Mouse (Mus musculus) hindbrain, embryonic 14.5 days (tissue): ENCODE data around the gene Fkbp7. TPM values are rescaled to one million over a fixed set of nuclear protein-coding genes. Genes with fewer than 3 reads are reported as not detected.
A peak's percentile ranks its signal among the peaks of the same experiment; 100 is the strongest.

Source experiments
- ATAC-seq: fragments of 200-750 bp; cut with Nextera tagmentation; 2 replicates; pipeline ENCODE4 v1.8.0; 2017; ENCODE audit warnings: moderate number of reproducible peaks, mild to moderate bottlenecking, moderate TSS enrichment, moderate library complexity; ENCODE audit not compliant: low FRiP score
- DNase-seq: peaks from one replicate; pipeline ENCODE4 v3.0.0-alpha.2; 2015; ENCODE audit warnings: low spot score
- H3K27ac ChIP-seq: fragments of 300-500 bp; sonication (generic); 2 replicates; pipeline ENCODE4 v1.5.1; 2014; ENCODE audit warnings: mild to moderate bottlenecking, moderate library complexity
- H3K27me3 ChIP-seq: fragments of 300-500 bp; sonication (generic); 2 replicates; pipeline ENCODE4 v1.6.1; 2014; ENCODE audit warnings: mild to moderate bottlenecking, low read length, mixed read lengths; ENCODE audit not compliant: control insufficient read depth, insufficient read depth
- H3K36me3 ChIP-seq: fragments of 300-500 bp; sonication (generic); replicated peaks from 2 replicates; pipeline ENCODE4 v1.6.1; 2014; ENCODE audit not compliant: control insufficient read depth, insufficient read depth
- H3K4me1 ChIP-seq: fragments of 300-500 bp; sonication (generic); replicated peaks from 2 replicates; pipeline ENCODE4 v1.6.1; 2014; ENCODE audit warnings: antibody characterized with exemption, low read length, mixed read lengths; ENCODE audit not compliant: control insufficient read depth, insufficient read depth
- H3K4me2 ChIP-seq: fragments of 300-500 bp; sonication (generic); replicated peaks from 2 replicates; pipeline ENCODE4 v1.6.1; 2014; ENCODE audit warnings: mild to moderate bottlenecking, moderate library complexity
- H3K4me3 ChIP-seq: fragments of 300-500 bp; sonication (generic); replicated peaks from 2 replicates; pipeline ENCODE4 v1.5.1; 2014; ENCODE audit warnings: mild to moderate bottlenecking, low read length
- H3K9ac ChIP-seq: fragments of 300-500 bp; sonication (generic); 2 replicates; pipeline ENCODE4 v1.6.1; 2014
- H3K9me3 ChIP-seq: fragments of 300-500 bp; sonication (generic); 2 replicates; pipeline ENCODE4 v1.6.1; 2016; ENCODE audit warnings: low read length; ENCODE audit not compliant: control insufficient read depth
- WGBS: fragments of 180-500 bp; shearing (Covaris S2); extraction: QIAGEN DNeasy Blood & Tissue Kit; methylation state at CpG from one replicate; pipeline ENCODE4 v1.1.7; 2014; 5-methylcytosine and 5-hydroxymethylcytosine counted together
- polyA plus RNA-seq: library from polyadenylated mRNA; unstranded; fragments of >200 nt; fragmentation: Nextera tagmentation; extraction: Ambion mirVana; gene quantifications from 2 replicates; pipeline ENCODE4 v1.2.1, GENCODE M21; 2014

The Fkbp7 gene
- polyA plus RNA-seq, 1 experiment from 2014 or later, result 19.7 TPM

- no peak for ATAC-seq
- Histone ChIP-seq H3K4me2 (peak overlapping the region; percentile 56), H3K4me3 (peak overlapping the region; percentile 41), H3K27ac (peak overlapping the region; percentile 79), H3K36me3 (no peaks in the 10 kb centered on the region), H3K9me3 (no peaks in the 10 kb centered on the region), H3K4me1 (peaks cover 31% of the 10 kb centered on the region), H3K9ac (no peak overlapping the region), H3K27me3 (no peaks in the 10 kb centered on the region)
- peak; percentile 31 for DNase-seq
- WGBS, result 35% methylated on average over 7 of the region's 7 CpGs
These were observed 661 bp upstream of the Fkbp7 start for GRCm38 (mm10) chr2:76673472-76674081.

DNA sequence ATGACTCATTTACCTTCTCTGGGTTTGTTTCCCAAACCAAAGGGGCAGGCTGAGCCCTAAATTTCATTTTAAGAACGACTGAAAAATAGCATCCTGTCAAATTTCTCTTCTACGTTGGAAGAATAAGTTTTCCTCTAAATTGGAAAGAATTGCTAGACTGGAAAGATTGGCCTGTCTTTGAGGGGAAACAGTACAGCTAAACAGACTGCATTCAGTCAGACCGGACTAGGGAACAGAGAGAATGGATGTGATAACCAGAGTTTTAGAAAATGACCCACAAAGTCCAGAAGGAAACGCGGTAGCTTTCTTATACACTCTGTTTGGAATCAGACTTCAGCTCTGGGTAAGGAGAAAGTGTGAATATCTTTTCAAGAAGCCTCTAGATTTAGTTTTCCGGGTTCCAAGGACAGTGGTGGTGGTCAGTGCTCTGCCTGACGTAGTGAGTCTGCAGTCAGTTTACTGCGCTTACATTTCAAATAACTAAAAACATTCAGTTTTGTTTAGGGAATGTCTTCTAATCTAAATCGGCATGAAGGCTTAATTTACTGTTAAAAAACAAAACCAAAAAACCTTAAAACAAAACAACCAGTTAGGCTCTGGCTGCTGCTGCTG is 676 bp downstream of the Fkbp7 start:
- no peaks in the 10 kb centered on the region; the same call in 1 of the 2 replicates for H3K36me3 ChIP-seq
- DNase-seq (peak; percentile 50), ATAC-seq (no peak)
- no peaks in the 10 kb centered on the region for H3K9me3 ChIP-seq
- WGBS, result 39% methylated on average over 9 of the region's 9 CpGs
- peak overlapping the region; percentile 56 for H3K4me2 ChIP-seq
- H3K9ac ChIP-seq, result peak overlapping the region; percentile 53
- peak overlapping the region; percentile 41 for H3K4me3 ChIP-seq
- peaks cover 28% of the 10 kb centered on the region for H3K4me1 ChIP-seq
- H3K27me3 ChIP-seq, result no peaks in the 10 kb centered on the region
- H3K27ac ChIP-seq, result peak overlapping the region; percentile 79

- H3K9ac ChIP-seq, result peak overlapping the region; percentile 53
- DNase-seq, result no peak
- H3K36me3 ChIP-seq, result no peaks in the 10 kb centered on the region; the same call in 1 of the 2 replicates
- peak overlapping the region; percentile 56 for H3K4me2 ChIP-seq
- WGBS, result 75% methylated on average over 6 of the region's 6 CpGs
- H3K27ac ChIP-seq, result no peak overlapping the region
- H3K4me3 ChIP-seq, result peak overlapping the region; percentile 41
- H3K27me3 ChIP-seq, result no peaks in the 10 kb centered on the region
- no peak for ATAC-seq
- peaks cover 22% of the 10 kb centered on the region for H3K4me1 ChIP-seq
- H3K9me3 ChIP-seq, result no peaks in the 10 kb centered on the region
These were observed 1.3 kb downstream of the Fkbp7 start for GRCm38 (mm10) chr2:76671641-76672040.

GRCm38 (mm10) chr2:76667200-76667599 is 5.7 kb downstream of the Fkbp7 start:
- no peaks in the 10 kb centered on the region for H3K9me3 ChIP-seq
- 83% methylated on average over 5 of the region's 5 CpGs for WGBS
- DNase-seq (no peak), ATAC-seq (no peak)
- H3K27ac ChIP-seq, result no peak overlapping the region
- H3K4me1 ChIP-seq, result peaks cover 11% of the 10 kb centered on the region
- peaks cover 27% of the 10 kb centered on the region for H3K36me3 ChIP-seq
- no peak overlapping the region for H3K9ac ChIP-seq
- no peak overlapping the region for H3K4me3 ChIP-seq
- H3K4me2 ChIP-seq, result no peak overlapping the region
- H3K27me3 ChIP-seq, result no peaks in the 10 kb centered on the region

DNA sequence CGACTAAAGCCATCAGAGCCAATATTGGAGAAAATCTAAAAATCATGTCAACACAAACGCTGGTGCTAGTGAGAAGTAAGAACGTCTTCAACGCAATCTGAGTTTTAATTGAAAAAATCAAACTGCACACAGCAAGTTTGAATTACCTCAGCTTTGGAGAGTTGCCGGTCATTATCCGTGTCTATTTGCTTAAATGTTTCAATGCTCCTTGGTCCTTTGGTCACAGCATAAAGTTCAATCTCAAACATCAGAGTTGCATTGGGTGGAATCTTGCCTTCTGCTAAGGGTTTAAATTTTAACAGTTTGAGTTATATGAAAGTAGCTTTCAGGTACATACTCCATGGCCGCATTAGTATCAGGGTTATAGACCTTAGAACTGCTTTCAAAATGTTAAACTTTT is 7.4 kb downstream of the Fkbp7 start:
- Histone ChIP-seq H3K9ac (no peak overlapping the region), H3K27me3 (no peaks in the 10 kb centered on the region), H3K9me3 (no peaks in the 10 kb centered on the region), H3K4me2 (no peak overlapping the region), H3K36me3 (peaks cover 32% of the 10 kb centered on the region), H3K4me3 (no peak overlapping the region), H3K4me1 (no peaks in the 10 kb centered on the region), H3K27ac (no peak overlapping the region)
- 96% methylated on average over 7 of the region's 7 CpGs for WGBS
- ATAC-seq (no peak), DNase-seq (no peak)

DNA sequence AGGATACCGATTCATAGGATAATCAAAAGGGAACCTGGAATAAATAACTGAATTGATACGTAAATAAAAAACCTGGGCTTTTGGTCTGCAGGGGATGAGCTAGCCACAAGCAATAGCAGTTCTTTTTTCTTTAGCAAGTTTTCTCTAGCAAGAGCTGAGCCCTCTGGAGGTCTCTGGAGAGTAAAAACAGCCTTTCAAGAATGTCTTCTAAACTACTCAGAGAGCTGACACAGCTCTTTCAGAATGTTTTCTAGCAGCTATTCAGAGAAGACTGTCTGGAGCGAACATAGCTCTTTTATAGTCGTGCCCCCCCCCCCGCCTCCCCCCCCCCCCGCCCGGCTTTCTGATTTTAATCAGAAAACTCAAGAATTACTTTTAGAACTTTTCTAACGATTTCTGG is 13.5 kb downstream of the Fkbp7 start:
- no peaks in the 10 kb centered on the region for H3K9me3 ChIP-seq
- peaks cover 20% of the 10 kb centered on the region for H3K36me3 ChIP-seq
- DNase-seq (no peak), ATAC-seq (no peak)
- H3K4me3 ChIP-seq, result no peak overlapping the region
- no peak overlapping the region for H3K9ac ChIP-seq
- WGBS, result 49% methylated on average over 7 of the region's 8 CpGs
- H3K27ac ChIP-seq, result no peak overlapping the region
- H3K4me2 ChIP-seq, result no peak overlapping the region
- H3K27me3 ChIP-seq, result no peaks in the 10 kb centered on the region
- H3K4me1 ChIP-seq, result no peaks in the 10 kb centered on the region

GRCm38 (mm10) chr2:76658551-76658950 is 14.4 kb downstream of the Fkbp7 start:
- Histone ChIP-seq H3K4me3 (no peak overlapping the region), H3K9me3 (no peaks in the 10 kb centered on the region), H3K9ac (no peak overlapping the region), H3K36me3 (peaks cover 11% of the 10 kb centered on the region; the same call in 1 of the 2 replicates), H3K4me1 (no peaks in the 10 kb centered on the region), H3K27ac (no peak overlapping the region), H3K4me2 (no peak overlapping the region), H3K27me3 (no peaks in the 10 kb centered on the region)
- no peak for ATAC-seq
- WGBS, result 81% methylated on average over 13 of the region's 13 CpGs
- no peak for DNase-seq

- H3K36me3 ChIP-seq, result no peaks in the 10 kb centered on the region
- DNase-seq (no peak), ATAC-seq (no peak)
- no peak overlapping the region for H3K9ac ChIP-seq
- no peak overlapping the region for H3K27ac ChIP-seq
- H3K9me3 ChIP-seq, result no peaks in the 10 kb centered on the region
- WGBS, result 15% methylated on average over 1 of the region's 1 CpGs
- no peak overlapping the region for H3K4me2 ChIP-seq
- H3K27me3 ChIP-seq, result no peaks in the 10 kb centered on the region
- no peaks in the 10 kb centered on the region for H3K4me1 ChIP-seq
- no peak overlapping the region for H3K4me3 ChIP-seq
These were observed 16.9 kb downstream of the Fkbp7 start for GRCm38 (mm10) chr2:76655982-76656381.

- no peaks in the 10 kb centered on the region for H3K36me3 ChIP-seq
- 83% methylated on average over 3 of the region's 3 CpGs for WGBS
- no peak overlapping the region for H3K4me3 ChIP-seq
- ATAC-seq, result no peak
- no peak overlapping the region for H3K27ac ChIP-seq
- no peak overlapping the region for H3K4me2 ChIP-seq
- no peaks in the 10 kb centered on the region for H3K4me1 ChIP-seq
- no peak for DNase-seq
- H3K9me3 ChIP-seq, result no peaks in the 10 kb centered on the region
- no peak overlapping the region for H3K9ac ChIP-seq
- no peaks in the 10 kb centered on the region for H3K27me3 ChIP-seq
These were observed 17.5 kb downstream of the Fkbp7 start for GRCm38 (mm10) chr2:76655444-76655843.
